Mouse (Mus musculus) CH12.LX (cell line): ENCODE measurements around the gene Pik3c2b. TPM values are rescaled to one million over a fixed set of nuclear protein-coding genes. Genes with fewer than 3 reads are reported as not detected.
A peak's percentile ranks its signal among the peaks of the same experiment; 100 is the strongest.

ENCODE experiments used
- DNase-seq: peaks from one replicate; pipeline ENCODE4 v3.0.0-alpha.2; 2013; ENCODE audit errors: extremely low read depth
- H3K27ac ChIP-seq: 2 replicates; pipeline ENCODE4 v1.5.1; 2012; ENCODE audit warnings: low read depth, mild to moderate bottlenecking, control low read depth, moderate library complexity; ENCODE audit not compliant: insufficient read depth
- H3K27me3 ChIP-seq: replicated peaks from 2 replicates; pipeline ENCODE3; 2012; ENCODE audit warnings: inconsistent platforms
- H3K36me3 ChIP-seq, 2 experiments: replicated peaks in 1 of 2; 2 replicates each; pipeline versions ENCODE3 to v1.6.1; 2012; ENCODE audit warnings: inconsistent platforms in 1 of 2, low read length in 1 of 2, mild to moderate bottlenecking in 1 of 2, mixed read lengths in 1 of 2, moderate library complexity in 1 of 2; ENCODE audit not compliant: control insufficient read depth in 1 of 2, insufficient read depth in 1 of 2
- H3K4me1 ChIP-seq, 2 experiments: 2 replicates each; pipeline ENCODE4 v1.6.1; 2012; ENCODE audit warnings: inconsistent platforms in 1 of 2, moderate library complexity in 1 of 2; ENCODE audit not compliant: insufficient read depth in 2 of 2, control insufficient read depth in 1 of 2
- H3K4me2 ChIP-seq: 2 replicates; pipeline ENCODE4 v1.6.1; 2012; ENCODE audit warnings: low read depth, mild to moderate bottlenecking, control low read depth; ENCODE audit not compliant: poor library complexity, insufficient read depth, severe bottlenecking
- H3K4me3 ChIP-seq, 3 experiments: fragments of 150-350 bp in 1 of 3; sonication (generic) in 1 of 3; replicated peaks in 1 of 3; 2 replicates each; pipeline versions ENCODE3 to v1.5.1; 2011 to 2012; ENCODE audit warnings: low read depth in 2 of 3, low read length in 2 of 3, mild to moderate bottlenecking in 2 of 3, moderate library complexity in 2 of 3, control low read depth in 1 of 3, improper control_type of control experiment in 1 of 3, inconsistent platforms in 1 of 3, mixed read lengths in 1 of 3; ENCODE audit not compliant: poor library complexity in 1 of 3
- H3K79me2 ChIP-seq: replicated peaks from 2 replicates; pipeline ENCODE4 v1.6.1; 2012; ENCODE audit warnings: mild to moderate bottlenecking, moderate library complexity; ENCODE audit not compliant: control insufficient read depth, poor library complexity, insufficient read depth, severe bottlenecking; ENCODE audit errors: extremely low read depth
- H3K9ac ChIP-seq: 2 replicates; pipeline ENCODE4 v1.6.1; 2012; ENCODE audit warnings: low read depth, mild to moderate bottlenecking, control low read depth, moderate library complexity; ENCODE audit not compliant: insufficient read depth
- H3K9me3 ChIP-seq: replicated peaks from 2 replicates; pipeline ENCODE3; 2012; ENCODE audit warnings: low read length, inconsistent platforms, mixed read lengths
- BHLHE40 ChIP-seq: IDR thresholded peaks from 2 replicates; pipeline ENCODE4 v1.6.1; 2011; ENCODE audit warnings: mild to moderate bottlenecking, low read depth, low read length, improper control_type of control experiment
- CHD1 ChIP-seq: IDR thresholded peaks from 2 replicates; pipeline ENCODE4 v1.6.1; 2012; ENCODE audit warnings: low read depth, low read length, improper control_type of control experiment, inconsistent platforms
- CHD2 ChIP-seq: IDR thresholded peaks from 2 replicates; pipeline ENCODE4 v1.6.1; 2011; ENCODE audit warnings: low read length, improper control_type of control experiment
- CTCF ChIP-seq, 2 experiments: IDR thresholded peaks in 1 of 2; conservative IDR thresholded peaks in 1 of 2; 2 replicates each; pipeline ENCODE4 v1.5.1; 2011 to 2012; ENCODE audit warnings: low read depth in 2 of 2, low read length in 2 of 2, improper control_type of control experiment in 1 of 2, inconsistent platforms in 1 of 2, mild to moderate bottlenecking in 1 of 2, moderate library complexity in 1 of 2
- E2F4 ChIP-seq: IDR thresholded peaks from 2 replicates; pipeline ENCODE4 v1.6.1; 2011; ENCODE audit warnings: low read depth, low read length, improper control_type of control experiment; ENCODE audit not compliant: insufficient replicate concordance
- EP300 ChIP-seq: IDR thresholded peaks from 2 replicates; pipeline ENCODE4 v1.6.1; 2011; ENCODE audit warnings: low read length, improper control_type of control experiment
- IRF4 ChIP-seq: IDR thresholded peaks from 2 replicates; pipeline ENCODE4 v1.6.1; 2014; ENCODE audit warnings: low read depth, mild to moderate bottlenecking, inconsistent platforms, low read length, improper control_type of control experiment
- JUND ChIP-seq: conservative IDR thresholded peaks from 2 replicates; pipeline ENCODE4 v1.6.1; 2011; ENCODE audit warnings: low read depth, low read length, improper control_type of control experiment
- MEF2A ChIP-seq: IDR thresholded peaks from 2 replicates; pipeline ENCODE4 v1.6.1; 2014; ENCODE audit warnings: low read depth, mild to moderate bottlenecking, inconsistent platforms, low read length, improper control_type of control experiment, borderline replicate concordance
- MXI1 ChIP-seq: IDR thresholded peaks from 2 replicates; pipeline ENCODE4 v1.6.1; 2011; ENCODE audit warnings: mild to moderate bottlenecking, low read depth, low read length, improper control_type of control experiment
- MYC ChIP-seq: IDR thresholded peaks from 2 replicates; pipeline ENCODE4 v1.6.1; 2011; ENCODE audit warnings: low read depth, mild to moderate bottlenecking, improper control_type of control experiment, low read length
- NELFE ChIP-seq: IDR thresholded peaks from 2 replicates; pipeline ENCODE4 v1.6.1; 2011; ENCODE audit warnings: low read depth, low read length, improper control_type of control experiment
- RAD21 ChIP-seq: IDR thresholded peaks from 2 replicates; pipeline ENCODE4 v1.6.1; 2011; ENCODE audit warnings: low read depth, mild to moderate bottlenecking, low read length, improper control_type of control experiment, moderate library complexity
- RCOR1 ChIP-seq: conservative IDR thresholded peaks from 2 replicates; pipeline ENCODE4 v1.6.1; 2012; ENCODE audit warnings: low read depth, mild to moderate bottlenecking, inconsistent platforms, low read length, improper control_type of control experiment
- SIN3A ChIP-seq: IDR thresholded peaks from 2 replicates; pipeline ENCODE4 v1.6.1; 2012; ENCODE audit warnings: low read length, improper control_type of control experiment, inconsistent platforms
- SMC3 ChIP-seq: IDR thresholded peaks from 2 replicates; pipeline ENCODE4 v1.6.1; 2011; ENCODE audit warnings: low read depth, low read length, improper control_type of control experiment
- TCF12 ChIP-seq: IDR thresholded peaks from 2 replicates; pipeline ENCODE4 v1.6.1; 2014; ENCODE audit warnings: low read depth, mild to moderate bottlenecking, inconsistent platforms, low read length, improper control_type of control experiment
- UBTF ChIP-seq: IDR thresholded peaks from 2 replicates; pipeline ENCODE4 v1.6.1; 2012; ENCODE audit warnings: low read depth, mild to moderate bottlenecking, inconsistent platforms, low read length, improper control_type of control experiment, moderate library complexity
- ZC3H11A ChIP-seq: IDR thresholded peaks from 2 replicates; pipeline ENCODE4 v1.6.1; 2012; ENCODE audit warnings: low read depth, mild to moderate bottlenecking, inconsistent platforms, low read length, improper control_type of control experiment
- ZKSCAN1 ChIP-seq: IDR thresholded peaks from 2 replicates; pipeline ENCODE4 v1.6.1; 2012; ENCODE audit warnings: low read depth, inconsistent platforms, low read length, improper control_type of control experiment, borderline replicate concordance
- dilution Hi-C: fragments of 300-500 bp; cut with MboI; formaldehyde crosslinking; loops from 2 replicates; pipeline ENCODE4 v1.14.3; 2020; ENCODE audit warnings: low sequenced_read_pairs; ENCODE audit not compliant: extremely low pct_unique_long_range_greater_than_20kb, extremely low pct_ligation_motif_present
- in situ Hi-C: fragments of 300-500 bp; cut with MboI; formaldehyde crosslinking; loops from 3 replicates; pipeline ENCODE4 v1.14.3; 2019; ENCODE audit warnings: low sequenced_read_pairs, low pct_ligation_motif_present, low pct_unique_long_range_greater_than_20kb, mixed read lengths
- polyA plus RNA-seq: library from polyadenylated mRNA; unstranded; fragments of >175 nt; gene quantifications from 2 replicates; pipeline ENCODE4 v1.2.1, GENCODE M21; 2012; ENCODE audit warnings: low read depth; ENCODE audit not compliant: insufficient read length
- total RNA-seq, 2 experiments: library from RNA; depleted of rRNA; stranded (reverse); fragments of 300-350 nt in 1 of 2; fragments of >200 nt in 1 of 2; gene quantifications; 2 replicates each; pipeline ENCODE4 v1.2.3; 2012 to 2014

The Pik3c2b gene
- total and polyA plus RNA-seq, 3 experiments = 8.7 to 16.5 (median 12.0) TPM

GRCm38 (mm10) chr1:133039505-133039949, 5.9 kb upstream of the Pik3c2b start:
- no peak overlapping the region for H3K27ac ChIP-seq
- H3K4me1 ChIP-seq = peaks cover 0 to 8% of the 10 kb centered on the region in 2 experiments; a peak in 2 of 4 replicates
- peaks cover 2 to 4% of the 10 kb centered on the region in 2 experiments for H3K36me3 ChIP-seq
- H3K9me3 ChIP-seq = peaks cover 8% of the 10 kb centered on the region
- in situ Hi-C loops = loop anchor here (25.0 kb wide), 1 partner anchor 323 kb away; the partner anchor contains the start of genes Etnk2 and Ren1
- no peak for TF ChIP-seq CHD1
- TF ChIP-seq RCOR1 = 0 out of 2 replicates have a peak, but pooled peaks have one; percentile 19
- TF ChIP-seq TCF12 = peak; percentile 46; the same call in 1 of the 2 replicates
- no peak for TF ChIP-seq ZKSCAN1
- TF ChIP-seq E2F4 = 0 out of 2 replicates have a peak, but pooled peaks have one; percentile 17
- TF ChIP-seq RAD21 = peak; percentile 92
- 0 out of 2 replicates have a peak, but pooled peaks have one; percentile 29 for TF ChIP-seq MEF2A
- TF ChIP-seq IRF4 = 0 out of 2 replicates have a peak, but pooled peaks have one; percentile 32
- TF ChIP-seq EP300 = no peak
- peak; percentile 81; the same call in 1 of the 2 replicates for TF ChIP-seq MYC
- peak; percentile 74 to 95 for TF ChIP-seq CTCF (conservative IDR thresholded peaks at IDR 0.05 in 1 of 2, IDR thresholded peaks at IDR 0.05 in 1 of 2; ENCODE audit: low read depth in 2 of 2, low read length in 2 of 2)
- TF ChIP-seq BHLHE40 = peak; percentile 80
- TF ChIP-seq ZC3H11A = peak; percentile 90
- peak; percentile 66; the same call in 1 of the 2 replicates for TF ChIP-seq SIN3A
- TF ChIP-seq SMC3 = peak; percentile 94
- 0 out of 2 replicates have a peak, but pooled peaks have one; percentile 18 for TF ChIP-seq JUND
- no peak for TF ChIP-seq CHD2
- 0 out of 2 replicates have a peak, but pooled peaks have one; percentile 52 for TF ChIP-seq NELFE
- TF ChIP-seq MXI1 = no peak
- TF ChIP-seq UBTF = no peak
- TF ChIP-seq, all 38 proteins: peak for 14
- Histone ChIP-seq H3K9ac (no peak overlapping the region), H3K27me3 (no peaks in the 10 kb centered on the region), H3K4me3 (no peak overlapping the region), H3K4me2 (no peak overlapping the region), H3K79me2 (no peaks in the 10 kb centered on the region)
- DNase-seq = peak; percentile 85
- dilution Hi-C loops = no loop called here
